Mouse (Mus musculus) liver, postnatal 0 days (tissue): ENCODE results near the gene Pde6h. TPM values are rescaled to one million over a fixed set of nuclear protein-coding genes. Genes with fewer than 3 reads are reported as not detected.

ENCODE experiments used
- ATAC-seq: fragments of 200-750 bp; cut with Nextera tagmentation; 2 replicates; pipeline ENCODE4 v1.8.0; 2017; ENCODE audit warnings: mild to moderate bottlenecking, moderate library complexity
- DNase-seq: peaks from one replicate; pipeline ENCODE4 v3.0.0-alpha.2; 2016
- H3K27ac ChIP-seq: fragments of 300-500 bp; sonication (generic); 2 replicates; pipeline ENCODE4 v1.5.1; 2014; ENCODE audit warnings: antibody characterized with exemption, moderate library complexity, mild to moderate bottlenecking, low read depth
- H3K27me3 ChIP-seq: fragments of 300-500 bp; sonication (generic); 2 replicates; pipeline ENCODE4 v1.6.1; 2014; ENCODE audit warnings: low read length, control low read depth, mixed read lengths; ENCODE audit not compliant: insufficient read depth
- H3K36me3 ChIP-seq: fragments of 300-500 bp; sonication (generic); replicated peaks from 2 replicates; pipeline ENCODE4 v1.6.1; 2014; ENCODE audit warnings: mild to moderate bottlenecking, control low read depth, low read length, moderate library complexity, mixed read lengths; ENCODE audit not compliant: insufficient read depth
- H3K4me1 ChIP-seq: fragments of 300-500 bp; sonication (generic); 2 replicates; pipeline ENCODE4 v1.6.1; 2014; ENCODE audit warnings: antibody characterized with exemption, mild to moderate bottlenecking, control low read depth; ENCODE audit not compliant: insufficient read depth
- H3K4me2 ChIP-seq: fragments of 300-500 bp; sonication (generic); 2 replicates; pipeline ENCODE4 v1.6.1; 2014; ENCODE audit warnings: low read depth, mild to moderate bottlenecking, low read length, moderate library complexity, mixed read lengths
- H3K4me3 ChIP-seq: fragments of 300-500 bp; sonication (generic); 2 replicates; pipeline ENCODE4 v1.5.1; 2014; ENCODE audit warnings: low read depth, low read length
- H3K9ac ChIP-seq: fragments of 300-500 bp; sonication (generic); replicated peaks from 2 replicates; pipeline ENCODE4 v1.6.1; 2014; ENCODE audit warnings: mild to moderate bottlenecking, moderate library complexity
- H3K9me3 ChIP-seq: fragments of 300-500 bp; sonication (generic); 2 replicates; pipeline ENCODE4 v1.6.1; 2016; ENCODE audit warnings: mild to moderate bottlenecking, control low read depth, low read length, mixed read lengths
- CTCF ChIP-seq: sonication (generic); IDR thresholded peaks from 2 replicates; pipeline ENCODE4 v1.5.1; 2016; ENCODE audit warnings: antibody characterized with exemption, low read depth
- EP300 ChIP-seq: IDR thresholded peaks from 2 replicates; pipeline ENCODE4 v1.6.1; 2016; ENCODE audit warnings: antibody characterized with exemption, low read depth, mild to moderate bottlenecking
- WGBS: fragments of 180-500 bp; shearing (Covaris S2); extraction: QIAGEN DNeasy Blood & Tissue Kit; methylation state at CpG from one replicate; pipeline ENCODE4 v1.1.7; 2014; ENCODE audit not compliant: insufficient replicate concordance; 5-methylcytosine and 5-hydroxymethylcytosine counted together
- polyA plus RNA-seq: library from polyadenylated mRNA; unstranded; fragments of >200 nt; fragmentation: Nextera tagmentation; extraction: Ambion mirVana; gene quantifications from 2 replicates; pipeline ENCODE4 v1.2.1, GENCODE M21; 2015

Pde6h gene
- polyA plus RNA-seq, 1 experiment from 2014 or later, result 0.34 TPM

DNA sequence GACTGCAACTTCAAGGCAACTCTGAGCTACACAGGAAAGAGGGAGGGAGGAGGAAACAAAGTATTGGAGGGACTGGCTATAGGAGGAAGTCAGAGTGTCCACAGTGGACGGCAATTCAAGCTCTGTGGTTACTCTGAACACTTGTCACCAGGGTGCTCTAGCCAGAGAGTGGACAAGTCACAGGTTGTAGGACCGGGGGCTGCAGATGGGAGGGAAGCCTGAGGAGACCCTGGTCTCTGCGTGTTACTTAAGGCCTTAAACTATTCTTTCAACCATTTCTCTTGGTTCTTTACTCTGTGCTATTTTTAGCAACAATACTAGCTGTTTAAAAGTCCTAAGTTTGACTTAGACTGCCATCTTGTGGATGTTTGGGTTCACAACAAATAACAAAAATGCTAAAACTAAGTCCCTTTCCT, 56.7 kb downstream of the Pde6h start:
- WGBS, result 4% methylated on average over 3 of the region's 3 CpGs
- Histone ChIP-seq H3K36me3 (no peaks in the 10 kb centered on the region), H3K27ac (peak overlapping the region; percentile 64), H3K27me3 (no peaks in the 10 kb centered on the region), H3K4me3 (no peak overlapping the region), H3K9ac (no peak overlapping the region), H3K4me2 (peak overlapping the region; percentile 42), H3K4me1 (peaks cover 8% of the 10 kb centered on the region), H3K9me3 (no peaks in the 10 kb centered on the region)
- no peak for DNase-seq
- TF ChIP-seq CTCF, result peak; percentile 75
- TF ChIP-seq EP300, result no peak
- peak; percentile 60 for ATAC-seq

DNA sequence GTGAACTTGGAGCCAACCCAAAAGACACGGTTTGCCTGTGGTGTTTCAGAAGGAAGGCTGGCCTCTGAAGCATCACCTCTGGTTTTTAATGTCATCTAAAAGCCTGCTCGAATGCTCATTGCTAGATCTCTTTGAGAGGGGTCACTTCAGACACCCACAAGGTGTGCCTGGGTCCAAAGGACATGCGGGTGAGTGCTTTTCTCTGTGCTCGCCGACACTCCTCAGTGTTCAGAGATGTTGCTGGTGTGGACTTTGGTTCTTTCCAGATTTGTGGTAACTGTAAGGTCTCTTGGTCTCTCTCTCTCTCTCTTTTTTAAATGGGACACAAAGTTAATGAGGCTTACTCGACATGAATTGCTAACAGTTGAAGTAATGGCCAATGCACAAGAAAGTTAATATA, 58.9 kb downstream of the Pde6h start:
- H3K4me1 ChIP-seq, result peaks cover 8% of the 10 kb centered on the region
- no peaks in the 10 kb centered on the region for H3K27me3 ChIP-seq
- H3K36me3 ChIP-seq, result no peaks in the 10 kb centered on the region
- no peak for DNase-seq
- H3K9me3 ChIP-seq, result no peaks in the 10 kb centered on the region
- no peak overlapping the region for H3K27ac ChIP-seq
- no peak overlapping the region for H3K9ac ChIP-seq
- WGBS, result 77% methylated on average over 6 of the region's 6 CpGs
- TF ChIP-seq EP300, result no peak
- TF ChIP-seq CTCF, result no peak
- ATAC-seq, result no peak
- H3K4me2 ChIP-seq, result no peak overlapping the region
- H3K4me3 ChIP-seq, result no peak overlapping the region

DNA sequence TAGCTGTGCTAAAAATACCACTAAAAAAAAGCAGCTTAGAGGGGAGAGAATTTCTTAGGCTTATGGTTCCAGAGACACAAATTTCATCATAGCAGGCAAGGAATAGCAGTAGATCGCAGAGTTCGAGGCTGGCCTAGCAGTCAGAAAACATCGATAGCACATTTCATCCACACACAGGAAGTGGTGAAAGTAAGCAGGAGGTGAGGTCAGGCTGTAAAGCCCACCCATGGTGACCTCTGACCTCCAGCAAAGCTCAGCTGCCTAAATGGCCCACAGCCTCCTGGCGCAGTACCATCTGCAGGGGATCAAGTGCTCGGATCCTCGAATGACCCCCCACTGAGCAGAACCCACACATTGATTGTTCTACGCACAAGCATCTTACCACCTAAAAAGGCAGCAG, 59.6 kb downstream of the Pde6h start:
- Histone ChIP-seq H3K27me3 (no peaks in the 10 kb centered on the region), H3K4me2 (no peak overlapping the region), H3K4me1 (peaks cover 8% of the 10 kb centered on the region), H3K4me3 (no peak overlapping the region), H3K9ac (no peak overlapping the region), H3K9me3 (no peaks in the 10 kb centered on the region), H3K27ac (no peak overlapping the region), H3K36me3 (no peaks in the 10 kb centered on the region)
- ATAC-seq (no peak), DNase-seq (no peak)
- 70% methylated on average over 7 of the region's 7 CpGs for WGBS
- TF ChIP-seq EP300, result no peak
- TF ChIP-seq CTCF, result no peak

DNA sequence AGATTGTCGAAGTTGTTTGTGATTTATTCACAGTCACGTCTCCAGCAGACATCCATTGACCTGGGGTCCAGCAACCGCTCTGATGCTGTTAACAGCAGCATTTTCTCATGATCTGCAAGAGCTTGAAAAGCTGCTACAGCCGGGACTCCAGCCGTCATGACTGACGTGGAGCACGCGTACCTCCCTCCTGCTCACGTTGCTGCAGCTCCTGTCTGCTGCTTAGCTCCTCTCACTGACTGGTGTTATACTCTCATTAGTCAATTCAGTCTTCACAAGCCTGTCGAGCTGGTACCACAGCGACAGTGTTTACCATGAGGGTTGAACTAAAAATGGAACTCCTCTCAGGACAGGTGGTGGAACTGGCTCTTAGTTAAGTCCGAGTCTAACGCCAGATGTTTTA, 62.4 kb downstream of the Pde6h start:
- Histone ChIP-seq H3K27me3 (no peaks in the 10 kb centered on the region), H3K4me2 (no peak overlapping the region), H3K27ac (no peak overlapping the region), H3K9me3 (no peaks in the 10 kb centered on the region), H3K36me3 (no peaks in the 10 kb centered on the region), H3K4me1 (no peaks in the 10 kb centered on the region; the same call in 1 of the 2 replicates), H3K9ac (no peak overlapping the region), H3K4me3 (no peak overlapping the region)
- ATAC-seq (no peak), DNase-seq (no peak)
- 65% methylated on average over 13 of the region's 13 CpGs for WGBS
- TF ChIP-seq CTCF, result no peak
- TF ChIP-seq EP300, result no peak

DNA sequence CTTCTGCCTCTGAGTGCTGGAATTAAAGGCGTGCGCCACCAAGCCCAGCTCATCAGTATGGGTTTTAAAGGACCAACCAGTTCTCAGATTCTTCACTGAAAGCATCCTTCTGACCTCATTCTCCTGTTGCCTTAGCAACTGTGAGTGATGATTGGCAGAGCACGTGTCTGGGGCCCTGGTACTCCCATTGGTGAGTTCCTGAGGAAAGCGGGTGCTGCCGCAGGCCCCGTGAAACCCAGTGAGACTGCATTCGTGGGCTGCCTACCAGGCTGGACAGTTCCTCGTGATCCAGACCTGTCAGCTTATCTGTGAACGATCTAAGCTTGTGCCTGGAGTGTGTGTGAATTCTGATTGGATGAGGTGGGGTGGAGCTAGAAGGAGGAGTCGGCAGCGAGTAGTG, 63.1 kb downstream of the Pde6h start:
- no peaks in the 10 kb centered on the region for H3K27me3 ChIP-seq
- H3K4me1 ChIP-seq, result no peaks in the 10 kb centered on the region; the same call in 1 of the 2 replicates
- TF ChIP-seq EP300 (no peak), CTCF (no peak)
- no peak overlapping the region for H3K4me2 ChIP-seq
- H3K9ac ChIP-seq, result no peak overlapping the region
- WGBS, result 61% methylated on average over 11 of the region's 11 CpGs
- H3K4me3 ChIP-seq, result no peak overlapping the region
- ATAC-seq (no peak), DNase-seq (no peak)
- no peaks in the 10 kb centered on the region for H3K36me3 ChIP-seq
- no peaks in the 10 kb centered on the region for H3K9me3 ChIP-seq
- no peak overlapping the region for H3K27ac ChIP-seq

DNA sequence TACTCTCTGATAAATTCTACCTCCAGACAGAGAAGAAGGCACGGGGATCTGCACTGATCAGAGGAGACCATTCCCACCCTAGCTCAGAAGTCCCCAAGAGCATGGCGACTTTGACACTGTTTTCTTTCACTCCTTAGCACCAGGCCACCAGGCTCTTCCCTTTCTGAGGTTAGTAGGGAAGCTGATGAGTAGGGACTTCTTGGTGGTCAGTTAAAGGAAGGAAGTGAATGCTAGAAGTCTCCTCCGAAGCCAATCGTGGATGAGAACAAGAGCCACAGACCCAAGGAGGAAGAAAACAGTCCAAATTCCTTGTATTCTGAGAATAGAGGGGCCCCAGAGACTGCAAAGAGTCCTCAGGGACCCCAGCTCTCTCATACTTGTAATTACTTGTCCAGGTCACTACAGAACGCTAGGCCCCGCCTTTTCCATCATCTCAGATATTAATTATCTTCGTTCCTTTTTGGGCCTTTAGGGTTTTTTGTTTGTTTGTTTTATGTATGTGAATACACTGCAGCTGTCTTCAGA, 65.0 kb downstream of the Pde6h start:
- H3K4me1 ChIP-seq, result no peaks in the 10 kb centered on the region; the same call in 1 of the 2 replicates
- no peak for ATAC-seq
- H3K4me2 ChIP-seq, result no peak overlapping the region
- WGBS, result 51% methylated on average over 7 of the region's 7 CpGs
- no peaks in the 10 kb centered on the region for H3K36me3 ChIP-seq
- H3K27ac ChIP-seq, result no peak overlapping the region
- TF ChIP-seq CTCF, result no peak
- no peak for TF ChIP-seq EP300
- no peaks in the 10 kb centered on the region for H3K9me3 ChIP-seq
- H3K27me3 ChIP-seq, result no peaks in the 10 kb centered on the region
- no peak overlapping the region for H3K4me3 ChIP-seq
- no peak for DNase-seq
- no peak overlapping the region for H3K9ac ChIP-seq
